Mouse (Mus musculus): ENCODE data around the gene Sat2. TPM values are rescaled to one million over a fixed set of nuclear protein-coding genes. Genes with fewer than 3 reads are reported as not detected.

Gene Sat2
- total RNA-seq, 4 experiments from 2014 or later = 7.9 to 11.6 (median 10.5) TPM

DNA sequence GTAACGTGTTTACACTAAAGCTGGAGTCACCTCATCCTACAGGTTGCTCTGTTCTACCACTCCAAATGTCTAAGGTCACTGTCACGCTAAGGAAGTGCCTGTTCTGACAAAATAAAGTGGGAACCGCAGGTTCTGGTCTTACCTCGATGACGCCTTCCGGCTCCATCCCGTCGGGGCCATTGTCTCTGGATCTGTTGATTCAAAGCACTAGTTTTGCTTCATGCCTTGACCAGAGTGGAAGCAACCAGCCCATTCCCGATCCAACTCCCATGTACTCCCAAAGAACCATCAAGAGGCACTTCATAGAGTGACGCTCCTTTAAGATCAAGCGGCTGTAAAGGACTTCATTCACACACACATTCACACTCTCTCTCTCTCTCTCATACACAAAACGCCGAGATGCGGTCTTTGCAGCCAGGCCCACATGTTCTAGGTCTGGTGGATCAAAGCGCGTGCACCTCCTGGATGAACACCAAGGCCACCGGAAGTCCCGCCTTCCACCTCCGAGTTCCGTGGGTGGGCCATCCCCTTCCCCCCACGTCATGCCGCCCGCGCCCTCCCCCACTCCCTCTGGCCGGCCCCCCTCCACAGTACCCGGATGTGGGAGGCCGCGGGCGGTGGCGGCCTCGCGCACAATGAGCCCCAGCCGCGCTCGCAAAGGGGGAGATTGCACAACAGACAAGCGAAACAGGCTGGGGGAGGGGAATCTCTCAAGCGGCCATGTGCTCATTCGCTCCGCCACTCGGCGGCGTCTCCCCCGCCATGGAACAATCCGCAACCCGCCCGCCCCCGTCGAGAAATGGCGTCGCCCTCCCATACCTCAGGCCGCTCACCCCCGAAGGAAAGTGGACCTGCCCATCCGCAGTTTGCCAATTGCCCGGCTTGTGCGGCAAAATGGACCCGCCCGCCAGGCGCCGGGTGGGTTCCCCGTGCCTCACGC lies 49.2 kb downstream of the Sat2 start:
- peak; percentile 81 to 90 for DNase-seq (ENCODE audit: low spot score in 2 of 2)

DNA sequence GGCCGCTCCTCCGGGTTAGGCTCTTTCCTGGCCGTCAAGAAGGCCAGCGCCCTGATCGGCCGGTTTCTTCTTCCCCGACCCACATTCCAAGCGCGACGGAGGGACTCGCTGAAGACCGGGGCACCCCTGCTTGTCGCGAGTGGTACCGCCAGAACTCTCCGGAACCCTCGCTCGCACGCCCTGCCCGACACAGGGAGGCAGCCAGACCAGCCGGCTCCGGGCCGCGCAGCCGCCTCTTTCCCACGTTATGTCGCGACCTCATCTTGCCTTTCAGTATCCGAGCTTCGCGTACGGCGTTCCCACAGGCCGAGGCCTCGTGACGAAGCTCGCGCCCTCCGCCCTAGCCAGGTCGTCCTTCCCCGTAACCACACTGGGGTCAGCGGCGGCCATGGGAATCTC lies 49.9 kb downstream of the Sat2 start:
- DNase-seq (ENCODE audit: low spot score in 2 of 2) = no peak

DNA sequence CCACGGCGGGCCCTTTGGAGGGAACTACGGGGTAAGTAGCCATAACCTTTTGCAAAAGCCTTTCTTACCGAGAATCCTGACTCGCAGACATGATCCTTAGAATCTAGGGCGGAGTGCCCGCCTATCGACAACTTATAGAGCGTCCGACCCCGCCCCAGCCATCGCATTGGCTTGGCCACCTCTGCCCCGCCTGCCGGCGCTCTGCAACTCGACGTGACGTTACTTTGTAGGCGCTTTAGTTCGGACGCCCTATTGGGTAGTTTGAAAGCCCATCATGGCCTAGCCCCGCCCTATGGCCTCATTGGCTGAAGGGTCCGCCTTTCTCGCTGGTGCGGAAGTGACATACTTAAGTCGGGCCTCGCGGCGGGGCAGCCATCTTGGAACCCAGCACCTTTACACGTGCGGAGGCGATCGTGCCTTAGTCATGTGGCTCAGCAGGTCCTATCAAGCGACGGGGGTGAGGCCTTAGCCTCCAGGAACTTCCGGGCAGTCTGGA lies 50.4 kb downstream of the Sat2 start, which contains the start of gene Eif4a1:
Eif4a1 (minus strand) TSS at position 213 of the 496 bp plus-strand sequence.
- peak; percentile 100 for DNase-seq (ENCODE audit: low spot score in 2 of 2)

Small RNAs within 50 kb of the gene (microRNA-seq; reads per million reads assigned to microRNA genes)
- gene Mir1934 (5.7 to 5.9 reads per million in 2 experiments), gene Mir467f (0 reads per million in 2 experiments)

Other genes starting within 250 kb of the Sat2 start
- 100 to 1,000 TPM in 3 of 4 experiments, 10 to 100 TPM in 1; 99.9 to 140 (median 114) TPM for gene Naa38, start 226.5 kb upstream of the Sat2 start, total RNA-seq (2022)
- gene Cyb5d1, start 226.4 kb upstream of the Sat2 start, total RNA-seq (2022) = 10 to 100 TPM; 38.0 to 43.7 (median 42.5) TPM
- 1 to 10 TPM; 3.3 to 4.8 (median 3.5) TPM for gene Tmem88, start 223.8 kb upstream of the Sat2 start, total RNA-seq (2022)
- gene Kdm6b, start 208.3 kb upstream of the Sat2 start, total RNA-seq (2022) = 10 to 100 TPM; 17.3 to 29.2 (median 21.9) TPM
- gene Dnah2, start 72.9 kb upstream of the Sat2 start, total RNA-seq (2022) = 1 to 10 TPM; 3.3 to 4.9 (median 3.9) TPM
- 10 to 100 TPM; 89.2 to 96.6 (median 90.5) TPM for gene Efnb3, start 61.8 kb upstream of the Sat2 start, total RNA-seq (2022)
- gene Wrap53, start 41.8 kb upstream of the Sat2 start, total RNA-seq (2022) = 10 to 100 TPM; 10.1 to 13.8 (median 11.3) TPM
- gene Trp53, start 41.7 kb upstream of the Sat2 start, total RNA-seq (2022) = 10 to 100 TPM; 26.6 to 32.6 (median 28.2) TPM
- gene Atp1b2, start 16.1 kb upstream of the Sat2 start, total RNA-seq (2022) = 100 to 1,000 TPM; 400 to 455 (median 419) TPM
- 1 to 10 TPM in 1 of 4 experiments, not detected in 3; 1.0 TPM for gene Shbg, start 4.1 kb upstream of the Sat2 start, total RNA-seq (2022)
- 100 to 1,000 TPM; 132 to 147 (median 140) TPM for gene Fxr2, start 11.0 kb downstream of the Sat2 start, total RNA-seq (2022)
- under 1 TPM in 1 of 4 experiments, not detected in 3; 0.46 TPM for gene Sox15, start 33.3 kb downstream of the Sat2 start, total RNA-seq (2022)
- gene Mpdu1, start 40.6 kb downstream of the Sat2 start, total RNA-seq (2022) = 10 to 100 TPM; 59.3 to 68.7 (median 61.4) TPM
- gene Cd68, start 44.1 kb downstream of the Sat2 start, total RNA-seq (2022) = 10 to 100 TPM; 14.1 to 63.3 (median 34.2) TPM
- gene Eif4a1, start 50.4 kb downstream of the Sat2 start, total RNA-seq (2022) = 100 to 1,000 TPM; 268 to 307 (median 295) TPM
- 10 to 100 TPM; 72.6 to 96.8 (median 83.6) TPM for gene Senp3, start 60.1 kb downstream of the Sat2 start, total RNA-seq (2022)
- gene Tnfsf13, start 63.8 kb downstream of the Sat2 start, total RNA-seq (2022) = 1 to 10 TPM; 2.5 to 4.2 (median 3.2) TPM
- 10 to 100 TPM; 10.2 to 15.1 (median 11.7) TPM for gene Tnfsf12, start 73.8 kb downstream of the Sat2 start, total RNA-seq (2022)
- gene Tnfsfm13, start 74.1 kb downstream of the Sat2 start, total RNA-seq (2022) = 1 to 10 TPM; 1.5 to 2.0 (median 1.8) TPM
- gene Polr2a, start 136.6 kb downstream of the Sat2 start, total RNA-seq (2022) = 10 to 100 TPM; 48.6 to 56.4 (median 51.3) TPM
- not detected for gene Slc35g3, start 139.9 kb downstream of the Sat2 start, total RNA-seq (2022)
- gene Zbtb4, start 143.9 kb downstream of the Sat2 start, total RNA-seq (2022) = 100 to 1,000 TPM; 138 to 158 (median 147) TPM
- gene Chrnb1, start 173.9 kb downstream of the Sat2 start, total RNA-seq (2022) = 1 to 10 TPM in 2 of 4 experiments, under 1 TPM in 2; 0.51 to 1.2 (median 0.92) TPM
- 10 to 100 TPM; 18.8 to 22.3 (median 19.7) TPM for gene Fgf11, start 179.8 kb downstream of the Sat2 start, total RNA-seq (2022)
- under 1 TPM in 2 of 4 experiments, not detected in 2; 0.16 to 0.20 TPM for gene Tmem102, start 183.6 kb downstream of the Sat2 start, total RNA-seq (2022)
- not detected for gene Gm39566, start 193.3 kb downstream of the Sat2 start, total RNA-seq (2022)
- not detected for gene Spem2, start 196.4 kb downstream of the Sat2 start, total RNA-seq (2022)
- gene Spem1, start 200.2 kb downstream of the Sat2 start, total RNA-seq (2022) = under 1 TPM in 3 of 4 experiments, not detected in 1; 0.43 to 0.74 (median 0.49) TPM
- gene Nlgn2, start 215.8 kb downstream of the Sat2 start, total RNA-seq (2022) = 100 to 1,000 TPM; 217 to 228 (median 217) TPM
- gene Tmem256, start 216.5 kb downstream of the Sat2 start, total RNA-seq (2022) = 100 to 1,000 TPM; 117 to 147 (median 123) TPM
- 10 to 100 TPM; 16.0 to 20.0 (median 18.6) TPM for gene Plscr3, start 224.4 kb downstream of the Sat2 start, total RNA-seq (2022)
- under 1 TPM in 3 of 4 experiments, not detected in 1; 0.26 to 0.46 (median 0.30) TPM for gene Tnk1, start 236.7 kb downstream of the Sat2 start, total RNA-seq (2022)

Measured in left cerebral cortex, adult 8-10 months (tissue).